Mouse (Mus musculus): ENCODE results near the gene Gpr6.

DNA sequence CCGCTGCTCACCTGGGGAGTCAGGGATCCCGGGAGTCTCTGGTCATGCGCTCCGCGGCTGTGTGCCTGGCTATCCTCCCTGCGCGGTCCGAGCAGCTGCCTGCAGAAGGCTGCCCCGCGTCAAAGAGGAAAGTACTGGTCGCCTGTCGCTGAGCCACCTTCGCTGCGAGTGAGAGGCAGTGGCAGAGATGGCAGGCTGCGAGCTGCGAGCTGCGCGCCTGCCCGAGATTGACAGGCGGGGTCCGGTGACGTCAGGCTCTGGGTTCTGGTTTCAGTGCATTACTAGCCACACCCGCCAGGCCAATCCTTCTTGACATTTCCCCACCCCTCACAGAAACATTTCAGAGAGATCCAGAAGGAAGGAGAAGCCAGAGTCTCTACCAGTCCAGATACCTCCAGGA lies at the start of gene Gpr6:
- TF ChIP-seq MAX (IDR thresholded peaks at IDR 0.05; ENCODE audit: low read depth) (no peak), POLR2A (IDR thresholded peaks at IDR 0.05; ENCODE audit: insufficient read length, low read depth) (no peak), TCF3 (IDR thresholded peaks at IDR 0.05; ENCODE audit: insufficient read length, low read depth) (no peak), MYOG (IDR thresholded peaks at IDR 0.05; ENCODE audit: control insufficient read depth in 1 of 3, insufficient read depth in 1 of 3, insufficient read length in 2 of 3, low read depth in 2 of 3) (no peak), E2F4 (IDR thresholded peaks at IDR 0.05; ENCODE audit: insufficient read depth) (no peak), MYOD1 (IDR thresholded peaks at IDR 0.05; ENCODE audit: control insufficient read depth in 1 of 3, insufficient read length in 2 of 3, low read depth in 2 of 3) (no peak), USF1 (IDR thresholded peaks at IDR 0.05; ENCODE audit: low read depth) (no peak), POLR2AphosphoS2 (IDR thresholded peaks at IDR 0.05; ENCODE audit: insufficient read length, low read depth) (no peak), SRF (IDR thresholded peaks at IDR 0.05; ENCODE audit: control insufficient read depth, insufficient read length, low read depth) (no peak)

Data from myocyte (in vitro differentiated cells).